Mouse (Mus musculus): ENCODE measurements around the gene Clic1. TPM values are rescaled to one million over a fixed set of nuclear protein-coding genes. Genes with fewer than 3 reads are reported as not detected.

The Clic1 gene
- polyA plus RNA-seq, 1 experiment from 2014 or later = 17.7 TPM

GRCm38 (mm10) chr17:35097164-35097655 lies 47.4 kb downstream of the Clic1 start:
- ATAC-seq (ENCODE audit: low FRiP score, low TSS enrichment) (no peak), DNase-seq (no peak)
- Histone ChIP-seq H3K4me1 (ENCODE audit: control insufficient read depth, insufficient read depth, low read length) (no peaks in the 10 kb centered on the region), H3K9me3 (ENCODE audit: control insufficient read depth, low read length) (no peaks in the 10 kb centered on the region), H3K36me3 (ENCODE audit: control insufficient read depth, insufficient read depth, low read length) (peaks cover 95% of the 10 kb centered on the region), H3K4me2 (ENCODE audit: low read length) (no peak overlapping the region), H3K27ac (replicated peaks; ENCODE audit: low read depth, low read length) (no peak overlapping the region), H3K4me3 (replicated peaks; ENCODE audit: low read depth, low read length) (no peak overlapping the region), H3K27me3 (ENCODE audit: control insufficient read depth, insufficient read depth, low read length) (no peaks in the 10 kb centered on the region), H3K9ac (replicated peaks; ENCODE audit: low read length) (no peak overlapping the region)
- WGBS = 66% methylated on average over 12 of the region's 12 CpGs

DNA sequence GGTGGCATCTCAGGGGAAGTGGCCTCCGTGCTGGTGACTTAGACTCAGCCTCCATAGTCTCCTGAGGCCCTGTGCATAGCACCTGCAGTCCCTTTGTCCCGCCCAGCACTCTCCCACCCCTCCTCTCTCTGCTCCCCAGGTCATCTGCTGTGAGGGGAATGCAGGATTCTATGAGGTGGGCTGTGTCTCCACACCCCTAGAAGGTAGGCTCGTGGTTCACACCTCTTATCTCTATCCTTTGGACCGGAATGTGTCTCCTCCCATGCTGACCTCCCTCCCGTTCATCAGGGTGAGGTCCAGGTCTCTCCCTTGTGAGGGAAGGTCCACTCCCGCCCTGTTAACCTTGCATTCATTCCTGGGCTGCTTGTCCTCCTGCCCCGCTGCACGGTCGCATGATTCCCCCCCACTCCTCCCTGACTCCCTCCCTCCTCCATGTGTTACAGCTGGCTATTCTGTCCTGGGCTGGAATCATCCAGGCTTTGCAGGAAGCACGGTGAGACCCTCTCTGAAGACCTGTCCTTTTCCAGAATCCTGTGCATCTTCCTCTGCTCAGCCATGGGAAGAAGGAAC lies 50.5 kb downstream of the Clic1 start:
- no peaks in the 10 kb centered on the region for H3K4me1 ChIP-seq (ENCODE audit: control insufficient read depth, insufficient read depth, low read length)
- no peaks in the 10 kb centered on the region for H3K9me3 ChIP-seq (ENCODE audit: control insufficient read depth, low read length)
- DNase-seq = no peak
- WGBS = 67% methylated on average over 10 of the region's 10 CpGs
- H3K4me3 ChIP-seq (replicated peaks; ENCODE audit: low read depth, low read length) = no peak overlapping the region
- no peak for ATAC-seq (ENCODE audit: low FRiP score, low TSS enrichment)
- no peaks in the 10 kb centered on the region for H3K27me3 ChIP-seq (ENCODE audit: control insufficient read depth, insufficient read depth, low read length)
- peaks cover 93% of the 10 kb centered on the region for H3K36me3 ChIP-seq (ENCODE audit: control insufficient read depth, insufficient read depth, low read length)
- no peak overlapping the region for H3K9ac ChIP-seq (replicated peaks; ENCODE audit: low read length)
- no peak overlapping the region for H3K27ac ChIP-seq (replicated peaks; ENCODE audit: low read depth, low read length)
- H3K4me2 ChIP-seq (ENCODE audit: low read length) = no peak overlapping the region

- Histone ChIP-seq H3K9ac (replicated peaks; ENCODE audit: low read length) (no peak overlapping the region), H3K4me1 (ENCODE audit: control insufficient read depth, insufficient read depth, low read length) (0 out of 2 replicates have a peak, but pooled peaks cover 3% of the 10 kb centered on the region), H3K36me3 (ENCODE audit: control insufficient read depth, insufficient read depth, low read length) (peaks cover 85% of the 10 kb centered on the region), H3K4me2 (ENCODE audit: low read length) (no peak overlapping the region), H3K27me3 (ENCODE audit: control insufficient read depth, insufficient read depth, low read length) (no peaks in the 10 kb centered on the region), H3K4me3 (replicated peaks; ENCODE audit: low read depth, low read length) (no peak overlapping the region), H3K9me3 (ENCODE audit: control insufficient read depth, low read length) (no peaks in the 10 kb centered on the region), H3K27ac (replicated peaks; ENCODE audit: low read depth, low read length) (no peak overlapping the region)
- DNase-seq (no peak), ATAC-seq (ENCODE audit: low FRiP score, low TSS enrichment) (no peak)
- WGBS = 89% methylated on average over 11 of the region's 11 CpGs
Measured at GRCm38 (mm10) chr17:35101161-35101560, 51.4 kb downstream of the Clic1 start.

- no peak overlapping the region for H3K27ac ChIP-seq (replicated peaks; ENCODE audit: low read depth, low read length)
- 0 out of 2 replicates have a peak, but pooled peaks cover 3% of the 10 kb centered on the region for H3K4me1 ChIP-seq (ENCODE audit: control insufficient read depth, insufficient read depth, low read length)
- H3K4me2 ChIP-seq (ENCODE audit: low read length) = no peak overlapping the region
- DNase-seq (no peak), ATAC-seq (ENCODE audit: low FRiP score, low TSS enrichment) (no peak)
- H3K27me3 ChIP-seq (ENCODE audit: control insufficient read depth, insufficient read depth, low read length) = no peaks in the 10 kb centered on the region
- H3K36me3 ChIP-seq (ENCODE audit: control insufficient read depth, insufficient read depth, low read length) = peaks cover 74% of the 10 kb centered on the region
- no peak overlapping the region for H3K9ac ChIP-seq (replicated peaks; ENCODE audit: low read length)
- no peak overlapping the region for H3K4me3 ChIP-seq (replicated peaks; ENCODE audit: low read depth, low read length)
- 79% methylated on average over 8 of the region's 8 CpGs for WGBS
- no peaks in the 10 kb centered on the region for H3K9me3 ChIP-seq (ENCODE audit: control insufficient read depth, low read length)
Measured at GRCm38 (mm10) chr17:35102299-35102698, 52.5 kb downstream of the Clic1 start.

DNA sequence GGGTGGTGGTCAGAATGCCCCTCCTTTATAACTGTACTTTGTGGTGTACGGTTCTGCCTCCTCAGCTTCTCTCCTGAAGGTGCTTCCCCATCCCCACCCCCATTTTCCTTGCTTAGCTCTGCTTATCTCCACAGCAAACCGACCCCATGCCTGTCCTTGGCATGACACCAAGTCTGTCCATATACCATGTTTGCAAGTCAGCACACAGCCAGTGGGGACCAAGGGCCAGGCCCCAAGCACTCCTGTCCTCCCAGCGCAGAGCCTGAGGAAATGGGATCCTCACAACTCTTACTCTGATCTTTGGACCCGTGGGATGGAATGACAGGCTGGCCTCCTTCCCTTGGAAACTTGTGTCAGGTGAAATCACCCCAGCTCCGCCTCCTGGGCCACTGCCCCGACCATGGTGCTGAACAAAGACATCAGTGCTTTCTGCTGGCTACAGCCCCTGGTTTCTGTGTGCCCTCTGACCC lies 53.5 kb downstream of the Clic1 start:
- DNase-seq (no peak), ATAC-seq (ENCODE audit: low FRiP score, low TSS enrichment) (no peak)
- H3K9ac ChIP-seq (replicated peaks; ENCODE audit: low read length) = no peak overlapping the region
- 0 out of 2 replicates have a peak, but pooled peaks cover 3% of the 10 kb centered on the region for H3K4me1 ChIP-seq (ENCODE audit: control insufficient read depth, insufficient read depth, low read length)
- H3K9me3 ChIP-seq (ENCODE audit: control insufficient read depth, low read length) = no peaks in the 10 kb centered on the region
- H3K4me3 ChIP-seq (replicated peaks; ENCODE audit: low read depth, low read length) = no peak overlapping the region
- peaks cover 67% of the 10 kb centered on the region for H3K36me3 ChIP-seq (ENCODE audit: control insufficient read depth, insufficient read depth, low read length)
- H3K4me2 ChIP-seq (ENCODE audit: low read length) = no peak overlapping the region
- no peaks in the 10 kb centered on the region for H3K27me3 ChIP-seq (ENCODE audit: control insufficient read depth, insufficient read depth, low read length)
- H3K27ac ChIP-seq (replicated peaks; ENCODE audit: low read depth, low read length) = no peak overlapping the region
- 70% methylated on average over 6 of the region's 6 CpGs for WGBS

DNA sequence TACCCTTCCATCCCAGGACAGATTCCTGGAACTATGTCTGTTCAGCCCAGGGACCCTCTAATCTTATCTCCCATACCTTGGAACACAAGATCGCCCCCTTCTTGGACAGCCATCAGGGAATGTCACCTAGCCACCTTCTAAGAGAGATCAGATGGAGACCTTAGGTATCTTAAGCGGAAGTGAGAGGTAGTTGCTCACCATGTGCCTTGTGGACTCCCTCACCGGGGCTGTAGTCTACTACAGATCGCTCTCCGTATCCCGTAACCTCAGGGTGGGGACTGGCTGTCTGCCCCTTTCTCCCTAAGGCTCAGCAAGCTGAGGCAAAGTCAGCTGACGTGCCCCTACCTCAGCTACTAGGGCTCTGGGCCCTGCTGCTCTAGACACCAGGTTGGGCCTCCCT lies 54.3 kb downstream of the Clic1 start:
- Histone ChIP-seq H3K9me3 (ENCODE audit: control insufficient read depth, low read length) (no peaks in the 10 kb centered on the region), H3K27me3 (ENCODE audit: control insufficient read depth, insufficient read depth, low read length) (no peaks in the 10 kb centered on the region), H3K4me2 (ENCODE audit: low read length) (no peak overlapping the region), H3K4me3 (replicated peaks; ENCODE audit: low read depth, low read length) (no peak overlapping the region), H3K4me1 (ENCODE audit: control insufficient read depth, insufficient read depth, low read length) (0 out of 2 replicates have a peak, but pooled peaks cover 3% of the 10 kb centered on the region), H3K36me3 (ENCODE audit: control insufficient read depth, insufficient read depth, low read length) (peaks cover 59% of the 10 kb centered on the region), H3K27ac (replicated peaks; ENCODE audit: low read depth, low read length) (no peak overlapping the region), H3K9ac (replicated peaks; ENCODE audit: low read length) (no peak overlapping the region)
- 93% methylated on average over 7 of the region's 7 CpGs for WGBS
- ATAC-seq (ENCODE audit: low FRiP score, low TSS enrichment) (no peak), DNase-seq (no peak)

GRCm38 (mm10) chr17:35104754-35105153 lies 55.0 kb downstream of the Clic1 start:
- DNase-seq (no peak), ATAC-seq (ENCODE audit: low FRiP score, low TSS enrichment) (no peak)
- no peak overlapping the region for H3K4me3 ChIP-seq (replicated peaks; ENCODE audit: low read depth, low read length)
- H3K9me3 ChIP-seq (ENCODE audit: control insufficient read depth, low read length) = no peaks in the 10 kb centered on the region
- no peak overlapping the region for H3K27ac ChIP-seq (replicated peaks; ENCODE audit: low read depth, low read length)
- peaks cover 52% of the 10 kb centered on the region for H3K36me3 ChIP-seq (ENCODE audit: control insufficient read depth, insufficient read depth, low read length)
- WGBS = 71% methylated on average over 6 of the region's 6 CpGs
- H3K9ac ChIP-seq (replicated peaks; ENCODE audit: low read length) = no peak overlapping the region
- no peak overlapping the region for H3K4me2 ChIP-seq (ENCODE audit: low read length)
- H3K4me1 ChIP-seq (ENCODE audit: control insufficient read depth, insufficient read depth, low read length) = 0 out of 2 replicates have a peak, but pooled peaks cover 3% of the 10 kb centered on the region
- H3K27me3 ChIP-seq (ENCODE audit: control insufficient read depth, insufficient read depth, low read length) = no peaks in the 10 kb centered on the region

GRCm38 (mm10) chr17:35105740-35106389 lies 56.1 kb downstream of the Clic1 start:
- Histone ChIP-seq H3K9me3 (ENCODE audit: control insufficient read depth, low read length) (no peaks in the 10 kb centered on the region), H3K36me3 (ENCODE audit: control insufficient read depth, insufficient read depth, low read length) (peaks cover 41% of the 10 kb centered on the region), H3K4me3 (replicated peaks; ENCODE audit: low read depth, low read length) (no peak overlapping the region), H3K9ac (replicated peaks; ENCODE audit: low read length) (peak overlapping the region; percentile 39; the same call in 1 of the 2 replicates), H3K4me2 (ENCODE audit: low read length) (peak overlapping the region; percentile 28), H3K4me1 (ENCODE audit: control insufficient read depth, insufficient read depth, low read length) (0 out of 2 replicates have a peak, but pooled peaks cover 3% of the 10 kb centered on the region), H3K27ac (replicated peaks; ENCODE audit: low read depth, low read length) (no peak overlapping the region), H3K27me3 (ENCODE audit: control insufficient read depth, insufficient read depth, low read length) (no peaks in the 10 kb centered on the region)
- 18% methylated on average over 13 of the region's 13 CpGs for WGBS
- peak; percentile 70 for DNase-seq
- no peak for ATAC-seq (ENCODE audit: low FRiP score, low TSS enrichment)
